Mouse (Mus musculus) megakaryocyte, embryonic 14.5 days (primary cell): ENCODE measurements around the gene Gpc5. TPM values are rescaled to one million over a fixed set of nuclear protein-coding genes. Genes with fewer than 3 reads are reported as not detected.

Experiments used
- H3K27me3 ChIP-seq: replicated peaks from 2 replicates; pipeline ENCODE3; 2012; ENCODE audit warnings: inconsistent platforms
- H3K36me3 ChIP-seq: replicated peaks from 2 replicates; pipeline ENCODE3; 2012; ENCODE audit warnings: low read length, inconsistent platforms, mixed read lengths
- H3K4me1 ChIP-seq: 2 replicates; pipeline ENCODE4 v1.6.1; 2012; ENCODE audit warnings: inconsistent platforms
- H3K4me3 ChIP-seq: replicated peaks from 2 replicates; pipeline ENCODE3; 2012; ENCODE audit warnings: moderate library complexity, mild to moderate bottlenecking, inconsistent platforms
- H3K9me3 ChIP-seq: 2 replicates; pipeline ENCODE4 v1.6.1; 2012; ENCODE audit warnings: inconsistent platforms
- FLI1 ChIP-seq: IDR thresholded peaks from 2 replicates; pipeline ENCODE4 v1.6.1; 2012; ENCODE audit warnings: low read length, inconsistent platforms, mixed read lengths
- GATA1 ChIP-seq: IDR thresholded peaks from 3 replicates; pipeline ENCODE4 v1.6.1; 2012; ENCODE audit warnings: mixed read lengths, low read length, inconsistent platforms, borderline replicate concordance
- polyA plus RNA-seq: library from polyadenylated mRNA; stranded (reverse); fragments of >175 nt; gene quantifications from 2 replicates; pipeline ENCODE4 v1.2.3, GENCODE M21; 2012; ENCODE audit warnings: low replicate concordance; ENCODE audit not compliant: insufficient read depth

The Gpc5 gene
- polyA plus RNA-seq, 1 experiment, result not detected

DNA sequence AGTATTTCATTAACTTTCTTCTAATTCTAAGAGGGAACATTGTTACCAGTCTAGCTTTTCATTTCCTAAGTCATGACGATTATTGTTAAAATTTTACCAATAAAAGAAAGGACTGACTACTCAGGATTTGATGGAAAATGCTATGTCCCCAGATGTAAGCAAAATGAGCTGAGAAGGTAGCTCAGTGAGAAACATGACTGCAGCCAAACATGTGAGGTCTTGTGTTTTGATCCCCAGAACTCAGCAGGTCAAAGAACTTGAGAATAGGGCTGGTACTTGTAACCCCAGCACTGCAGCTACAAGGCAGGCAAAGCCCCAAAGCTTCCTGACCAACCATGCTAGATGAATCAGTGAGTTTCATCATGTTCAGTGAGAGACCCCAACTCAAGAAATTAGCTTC, 318.9 kb downstream of the Gpc5 start:
- Histone ChIP-seq H3K9me3 (no peaks in the 10 kb centered on the region), H3K4me3 (no peak overlapping the region), H3K27me3 (no peaks in the 10 kb centered on the region), H3K4me1 (no peaks in the 10 kb centered on the region), H3K36me3 (no peaks in the 10 kb centered on the region)
- TF ChIP-seq FLI1 (no peak), GATA1 (no peak)

DNA sequence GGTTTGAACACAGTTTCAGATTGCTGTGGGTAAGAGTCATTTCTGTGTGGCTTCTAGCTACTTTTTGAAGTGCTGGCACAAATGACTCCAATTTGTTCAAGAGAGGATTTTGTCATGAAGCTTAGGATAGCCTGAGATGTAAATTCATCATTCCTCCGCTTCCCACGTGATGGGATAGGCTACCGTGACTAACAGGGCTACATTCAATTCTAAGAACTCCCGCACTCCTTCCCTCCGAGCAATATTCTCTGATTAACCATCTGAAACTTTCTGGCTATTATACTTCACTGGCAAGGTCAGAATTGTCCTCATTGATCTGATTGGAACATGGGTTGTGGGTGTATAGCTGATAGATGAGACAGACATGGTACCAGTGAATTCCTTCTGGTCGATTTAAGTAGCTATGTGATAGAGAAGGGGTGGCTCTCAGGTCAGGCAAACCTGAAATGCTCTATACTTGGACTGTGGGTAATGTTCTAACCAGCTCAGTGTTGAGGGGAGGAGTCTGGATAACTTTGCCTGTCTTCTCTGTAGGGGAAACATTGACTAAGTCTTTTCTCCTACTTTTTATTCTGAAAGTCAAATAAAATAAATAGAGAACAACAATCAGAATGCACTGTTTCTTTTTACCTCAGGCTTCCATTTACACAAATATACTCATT, 319.6 kb downstream of the Gpc5 start:
- no peak for TF ChIP-seq FLI1
- no peaks in the 10 kb centered on the region for H3K4me1 ChIP-seq

DNA sequence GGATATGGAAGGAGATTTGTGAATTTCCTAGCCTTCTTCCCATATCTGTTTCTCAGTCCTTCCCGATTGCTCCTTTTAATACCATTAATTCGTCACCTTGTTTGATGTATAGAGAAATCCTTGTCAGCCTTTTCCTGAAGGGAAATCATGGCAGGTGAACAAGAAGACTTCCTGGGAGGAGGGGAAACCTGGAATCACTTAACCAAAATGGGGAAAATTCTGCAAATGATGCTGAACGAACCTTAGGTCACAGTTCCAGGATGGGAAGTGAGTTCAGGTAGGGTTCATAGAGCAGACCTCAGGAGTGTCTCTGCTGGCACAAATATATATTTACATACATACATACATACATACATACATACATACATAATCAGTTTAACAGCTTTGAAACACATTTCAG, 320.8 kb downstream of the Gpc5 start:
- Histone ChIP-seq H3K4me1 (no peaks in the 10 kb centered on the region), H3K4me3 (no peak overlapping the region), H3K9me3 (no peaks in the 10 kb centered on the region), H3K36me3 (no peaks in the 10 kb centered on the region), H3K27me3 (no peaks in the 10 kb centered on the region)
- TF ChIP-seq FLI1 (no peak), GATA1 (no peak)

More for the DNA sequence above, 319.6 kb downstream of the Gpc5 start:
- no peaks in the 10 kb centered on the region for H3K27me3 ChIP-seq
- no peak overlapping the region for H3K4me3 ChIP-seq
- no peaks in the 10 kb centered on the region for H3K36me3 ChIP-seq
- no peaks in the 10 kb centered on the region for H3K9me3 ChIP-seq

DNA sequence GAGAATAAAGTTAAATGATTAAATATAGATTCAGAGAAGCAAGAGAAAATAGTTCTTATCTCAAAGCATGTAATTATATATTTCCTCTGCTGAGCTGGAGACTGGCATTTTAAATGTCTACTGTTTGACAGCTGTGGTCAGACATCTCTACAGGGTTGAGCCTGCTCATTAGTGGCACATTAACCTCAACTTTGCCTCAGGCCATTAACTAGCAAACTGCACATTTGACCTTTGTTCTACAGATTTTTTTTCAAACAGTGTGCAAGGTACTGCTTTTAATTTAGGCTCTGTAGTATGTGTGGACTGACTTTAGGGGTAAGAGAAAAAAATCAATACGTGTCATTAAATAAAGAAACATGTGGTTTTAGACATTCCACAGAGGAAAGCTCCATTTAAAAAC, 321.4 kb downstream of the Gpc5 start:
- no peak overlapping the region for H3K4me3 ChIP-seq
- H3K9me3 ChIP-seq, result no peaks in the 10 kb centered on the region
- no peaks in the 10 kb centered on the region for H3K4me1 ChIP-seq
- no peaks in the 10 kb centered on the region for H3K27me3 ChIP-seq
- H3K36me3 ChIP-seq, result no peaks in the 10 kb centered on the region
- TF ChIP-seq FLI1 (no peak), GATA1 (no peak)

DNA sequence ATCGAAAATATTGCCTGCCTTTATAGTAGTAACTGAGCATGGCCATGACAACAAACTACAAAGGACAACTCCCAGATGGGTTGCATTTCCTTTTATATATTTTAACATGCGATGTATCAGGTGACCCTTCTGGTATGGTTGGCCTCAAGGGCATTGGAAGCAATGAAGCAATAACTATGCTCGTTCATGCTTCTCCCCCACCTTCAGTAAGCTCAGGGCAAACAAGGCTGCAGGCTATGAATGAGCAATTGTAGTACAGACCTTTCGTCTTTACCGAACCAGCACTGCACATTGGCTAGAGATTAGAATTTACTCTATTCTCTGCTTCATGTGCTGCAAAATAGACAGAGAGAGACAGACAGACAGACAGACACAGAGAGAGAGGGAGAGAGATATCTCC, 322.5 kb downstream of the Gpc5 start:
- Histone ChIP-seq H3K4me3 (no peak overlapping the region), H3K27me3 (no peaks in the 10 kb centered on the region), H3K4me1 (no peaks in the 10 kb centered on the region), H3K9me3 (no peaks in the 10 kb centered on the region), H3K36me3 (no peaks in the 10 kb centered on the region)
- TF ChIP-seq FLI1 (no peak), GATA1 (no peak)

DNA sequence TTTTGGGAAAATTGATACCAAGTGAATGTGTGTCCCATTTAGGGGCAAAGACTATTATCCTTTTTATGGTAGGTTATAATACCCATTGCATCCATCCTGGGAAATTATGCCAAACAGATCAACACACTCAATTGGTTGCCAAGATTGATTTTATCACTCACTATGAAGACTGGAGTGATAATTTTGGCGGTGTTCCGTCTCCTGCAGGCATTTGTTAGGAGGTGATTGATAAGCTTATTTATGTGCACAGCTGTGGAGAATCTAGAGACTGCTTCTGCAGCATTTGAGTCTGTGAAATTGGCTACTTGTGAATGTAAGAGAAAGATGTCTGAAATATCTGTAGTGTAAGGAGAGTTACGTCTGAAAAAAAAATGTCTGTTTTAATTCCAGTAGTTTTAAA, 340.0 kb downstream of the Gpc5 start:
- Histone ChIP-seq H3K4me3 (no peak overlapping the region), H3K9me3 (no peaks in the 10 kb centered on the region), H3K36me3 (no peaks in the 10 kb centered on the region), H3K27me3 (no peaks in the 10 kb centered on the region), H3K4me1 (no peaks in the 10 kb centered on the region)
- no peak for TF ChIP-seq GATA1
- TF ChIP-seq FLI1, result no peak

DNA sequence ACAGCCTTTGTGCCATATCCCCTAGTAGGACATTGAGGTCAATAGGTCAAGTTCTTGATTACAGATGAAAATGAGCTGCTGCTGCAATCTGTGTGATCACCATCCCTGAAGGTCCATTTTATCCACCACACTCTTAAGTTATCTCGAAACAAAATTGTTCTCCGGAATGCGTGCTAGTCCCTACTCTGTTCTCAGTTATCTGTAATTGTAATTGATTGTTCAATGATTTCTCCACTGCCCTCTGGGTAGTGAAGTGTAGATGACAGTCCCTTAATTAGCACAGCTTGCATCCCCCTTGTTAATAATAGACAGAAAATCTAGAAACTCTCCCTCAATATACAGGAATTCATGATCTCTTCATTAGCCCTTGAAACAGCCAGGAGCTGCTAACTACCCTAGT, 340.4 kb downstream of the Gpc5 start:
- H3K4me1 ChIP-seq, result no peaks in the 10 kb centered on the region
- H3K36me3 ChIP-seq, result no peaks in the 10 kb centered on the region
- H3K9me3 ChIP-seq, result no peaks in the 10 kb centered on the region
- TF ChIP-seq GATA1 (no peak), FLI1 (no peak)
- no peaks in the 10 kb centered on the region for H3K27me3 ChIP-seq
- no peak overlapping the region for H3K4me3 ChIP-seq

DNA sequence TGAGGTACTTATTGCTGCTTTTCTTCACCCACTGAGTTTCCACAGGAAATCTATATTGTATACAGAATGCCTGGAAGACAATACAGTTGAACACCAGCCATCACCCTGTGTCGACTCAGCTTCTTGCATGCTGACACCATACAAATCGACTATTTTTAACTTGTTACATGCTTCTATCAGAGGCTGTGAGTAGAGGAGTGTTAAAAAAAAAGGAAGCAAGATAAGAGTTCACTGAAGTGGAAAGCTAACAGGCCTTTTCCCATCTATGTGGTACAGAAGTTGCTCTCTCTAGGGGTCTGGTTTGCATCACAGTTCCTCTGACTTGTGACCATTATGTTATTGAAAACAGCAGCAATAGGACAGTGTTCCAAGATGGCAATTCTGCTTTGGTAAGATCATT, 344.6 kb downstream of the Gpc5 start:
- no peak for TF ChIP-seq GATA1
- TF ChIP-seq FLI1, result no peak
- Histone ChIP-seq H3K4me3 (no peak overlapping the region), H3K27me3 (no peaks in the 10 kb centered on the region), H3K36me3 (no peaks in the 10 kb centered on the region), H3K9me3 (no peaks in the 10 kb centered on the region), H3K4me1 (no peaks in the 10 kb centered on the region)

DNA sequence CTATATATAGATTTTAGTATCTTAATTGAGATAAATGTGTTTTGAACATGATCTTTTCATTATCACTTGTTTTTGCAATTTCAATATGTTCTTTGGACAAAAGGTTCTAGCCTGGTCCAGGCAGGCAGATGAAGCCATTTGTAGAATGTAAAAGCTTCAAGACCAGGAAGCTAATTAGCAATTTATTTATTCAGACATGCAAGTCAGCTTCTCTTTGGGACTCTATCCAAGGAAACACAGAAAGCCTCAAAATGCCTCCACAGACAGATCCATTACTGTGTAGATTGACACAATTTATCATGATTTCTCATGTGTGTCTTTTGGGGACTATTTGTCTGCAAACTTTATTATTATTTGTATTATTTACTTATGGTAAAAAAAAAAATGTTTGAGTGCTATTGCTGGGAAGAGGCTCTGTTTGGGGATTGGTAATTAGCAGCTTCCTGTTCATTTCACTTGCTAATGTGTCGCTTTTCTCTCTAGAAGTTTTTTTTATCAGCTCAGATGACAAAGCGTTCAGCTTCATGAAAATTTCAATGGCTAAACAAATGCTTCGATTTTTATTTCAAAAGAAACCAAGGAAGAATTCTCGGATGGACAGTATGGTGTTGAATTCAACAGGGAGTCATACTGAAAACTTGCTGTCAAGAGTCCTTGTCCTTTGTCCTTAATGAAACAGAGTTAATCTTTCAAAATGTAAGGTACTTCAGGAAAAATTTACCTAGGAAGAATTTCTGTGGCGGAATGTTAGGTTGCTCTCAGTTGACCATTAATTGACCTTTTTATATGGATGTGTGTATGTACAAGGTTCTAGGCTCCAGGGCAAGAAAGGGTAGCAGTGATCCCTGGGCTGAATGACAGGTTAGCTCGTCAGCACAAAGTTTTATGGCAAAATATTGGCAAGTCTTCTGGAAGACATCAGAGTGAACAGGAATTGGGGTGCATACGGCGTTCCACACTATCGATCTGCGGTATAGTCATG, 353.1 kb downstream of the Gpc5 start:
- H3K27me3 ChIP-seq, result no peaks in the 10 kb centered on the region
- no peak overlapping the region for H3K4me3 ChIP-seq

DNA sequence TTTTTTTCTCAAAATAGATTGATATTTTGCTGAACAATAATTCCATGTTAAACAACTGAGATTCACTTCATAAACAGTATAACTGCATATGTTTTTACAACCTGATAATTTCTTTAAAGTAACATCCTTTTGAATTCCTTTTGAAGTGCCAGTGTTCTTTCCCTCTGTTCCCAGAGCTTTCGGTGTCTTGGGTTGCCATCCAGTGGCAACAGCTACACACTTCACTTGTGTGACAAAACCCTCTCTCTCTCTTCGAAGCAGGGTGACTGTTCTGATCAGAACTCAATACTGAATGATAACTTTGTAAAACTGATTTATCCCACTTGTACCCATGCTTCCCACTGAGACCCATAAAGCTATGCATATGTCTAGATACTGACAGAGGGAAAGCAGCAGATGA, 358.9 kb downstream of the Gpc5 start:
- TF ChIP-seq GATA1 (no peak), FLI1 (no peak)
- no peaks in the 10 kb centered on the region for H3K9me3 ChIP-seq
- H3K36me3 ChIP-seq, result no peaks in the 10 kb centered on the region

More for the DNA sequence above, 353.1 kb downstream of the Gpc5 start:
- TF ChIP-seq GATA1 (no peak), FLI1 (no peak)
- no peaks in the 10 kb centered on the region for H3K4me1 ChIP-seq
- H3K36me3 ChIP-seq, result no peaks in the 10 kb centered on the region
- H3K9me3 ChIP-seq, result no peaks in the 10 kb centered on the region

More for the DNA sequence above, 358.9 kb downstream of the Gpc5 start:
- no peaks in the 10 kb centered on the region for H3K27me3 ChIP-seq
- no peaks in the 10 kb centered on the region for H3K4me1 ChIP-seq
- no peak overlapping the region for H3K4me3 ChIP-seq
